Mouse (Mus musculus): Measurements from ENCODE around the gene Zfp101.
A peak's percentile ranks its signal among the peaks of the same experiment; 100 is the strongest.

The Zfp101 gene

DNA sequence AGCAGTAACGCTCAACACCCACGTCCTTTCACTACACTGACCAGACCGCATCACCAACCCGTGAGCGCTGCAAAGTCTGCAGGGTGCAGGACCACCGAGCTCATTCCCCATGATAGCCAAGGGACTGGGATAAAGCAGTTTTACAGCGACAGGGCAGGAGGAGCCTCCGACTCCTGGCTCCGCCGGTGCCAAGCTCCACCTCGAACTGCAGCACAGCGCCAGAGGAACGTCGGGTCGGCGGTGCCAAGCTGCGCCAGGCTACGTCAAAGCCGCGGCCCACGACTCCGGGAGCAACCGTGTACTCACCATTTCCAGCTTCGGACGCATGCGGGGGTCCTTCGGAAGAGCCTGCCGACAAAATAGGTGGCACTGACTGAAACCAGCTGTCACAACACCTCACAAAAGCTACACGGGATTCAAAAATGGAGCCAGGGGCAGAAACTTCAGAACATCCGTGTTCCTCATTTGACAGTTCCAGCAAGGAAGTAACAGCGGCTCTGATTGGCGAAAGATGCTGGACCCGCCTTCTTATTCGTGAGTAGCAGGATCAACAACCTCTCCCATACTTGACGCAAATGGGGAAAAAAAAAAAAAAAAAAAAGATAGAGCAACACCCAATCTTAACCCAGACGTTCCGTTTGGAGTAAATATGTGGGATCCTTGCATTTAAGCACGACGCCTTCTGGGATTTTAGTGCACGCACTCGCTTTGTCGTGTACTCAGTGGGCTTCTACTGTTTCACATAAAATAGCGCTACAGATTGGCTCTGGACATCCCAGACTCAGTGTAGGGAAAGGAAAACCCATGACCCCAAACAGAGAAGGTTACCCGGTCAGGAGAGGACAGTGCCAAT is at the start of gene Zfp101:
Gene Zfp101 (minus strand): TSS at position 460 of the 853 bp plus-strand sequence.
- DNase-seq = peak; percentile 97

GRCm38 (mm10) chr17:33441159-33441558 is 46.7 kb upstream of the Zfp101 start:
- no peak for DNase-seq

DNA sequence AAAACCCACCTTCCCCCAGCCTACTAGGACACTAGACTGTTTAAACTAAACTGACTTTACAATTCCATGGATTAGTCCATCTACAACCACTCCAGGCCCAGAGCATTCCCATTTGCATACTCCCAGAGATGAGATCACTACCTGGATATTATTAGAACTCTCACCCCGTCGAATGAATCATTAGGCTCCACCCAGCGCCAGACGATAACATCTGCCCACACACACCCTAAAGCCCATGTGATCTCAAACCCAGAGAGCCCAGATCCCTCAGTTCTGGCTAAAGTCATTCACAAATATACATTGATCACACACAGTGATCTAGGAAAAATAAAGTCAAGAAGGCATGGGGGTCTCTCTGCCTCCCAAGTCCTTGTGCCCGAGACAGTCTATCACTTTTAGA is 45.5 kb upstream of the Zfp101 start:
- DNase-seq = peak; percentile 4

DNA sequence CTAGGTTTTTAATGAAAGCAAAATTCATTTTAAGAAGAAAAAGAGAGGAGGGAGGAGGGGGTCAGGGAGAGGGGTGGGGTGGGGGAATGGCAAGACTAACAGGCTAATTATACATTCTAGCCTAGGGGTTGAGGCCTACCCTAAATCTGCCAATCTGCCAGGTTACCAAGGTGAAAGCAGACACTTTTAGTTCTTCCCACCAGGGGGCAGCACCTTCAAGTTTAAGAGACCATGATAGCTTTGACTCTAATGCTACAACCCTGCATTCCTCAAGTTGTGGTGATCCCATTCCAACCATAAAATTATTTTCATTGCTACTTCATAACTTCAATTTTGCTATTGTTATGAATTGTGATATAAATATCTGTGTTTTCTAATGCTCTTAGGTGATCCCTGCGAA is 44.7 kb upstream of the Zfp101 start:
- peak; percentile 85 for DNase-seq

- DNase-seq = no peak
Observed at GRCm38 (mm10) chr17:33432019-33432946, 37.8 kb upstream of the Zfp101 start, which contains the start of gene Actl9. Gene Actl9, plus strand, starts transcription at chr17:33432896.

- DNase-seq = peak; percentile 65
Observed at GRCm38 (mm10) chr17:33392271-33392670, 2.2 kb downstream of the Zfp101 start.

DNA sequence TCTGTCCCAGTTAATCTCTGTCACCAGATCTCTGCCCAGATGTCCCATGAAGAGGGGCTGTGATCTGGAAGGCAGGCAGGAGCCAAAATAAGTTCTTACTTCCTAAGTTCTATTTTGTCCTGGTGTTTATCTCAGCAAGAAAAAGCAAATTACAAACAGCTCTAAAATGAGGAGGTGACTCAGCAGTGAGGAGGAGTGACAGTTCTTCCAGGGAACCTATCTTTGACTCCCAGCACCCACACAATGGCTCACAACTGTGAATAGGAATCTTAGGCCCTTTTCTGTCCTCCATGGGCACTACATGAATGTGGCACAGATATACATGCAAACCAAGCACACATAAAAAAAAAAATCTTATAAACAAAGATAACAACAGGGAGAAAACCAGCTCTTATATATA is 8.7 kb downstream of the Zfp101 start:
- DNase-seq = no peak

DNA sequence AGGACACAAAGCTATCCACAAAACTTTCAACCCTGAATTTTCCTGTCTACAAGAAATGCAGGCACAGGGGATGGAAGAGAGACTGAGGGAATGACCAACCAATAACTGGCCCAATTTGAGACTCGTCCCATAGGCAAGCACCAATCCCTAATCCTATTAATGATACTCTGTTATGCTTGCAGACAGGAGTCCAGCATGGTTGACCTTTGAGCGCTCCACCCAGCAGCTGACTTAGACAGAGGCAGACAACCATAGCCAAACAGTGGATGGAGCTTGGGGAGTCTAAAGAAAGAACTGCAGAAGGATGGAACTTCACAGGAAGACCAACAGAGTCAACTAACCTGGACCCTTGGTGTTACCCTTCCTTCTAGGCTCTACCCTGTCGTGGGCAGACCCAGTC is 21.6 kb downstream of the Zfp101 start:
- peak; percentile 69 for DNase-seq

GRCm38 (mm10) chr17:33358411-33359384 is 35.7 kb downstream of the Zfp101 start, which contains the start of gene Zfp81:
Gene Zfp81, minus strand, starts transcription at chr17:33358878.
- peak; percentile 94 for DNase-seq

- DNase-seq = no peak
Observed at GRCm38 (mm10) chr17:33352981-33353380, 41.5 kb downstream of the Zfp101 start.

Measured in kidney, adult 9 months (tissue).